Mouse (Mus musculus) liver, embryonic 16.5 days (tissue): ENCODE data around the gene Ttll5. TPM values are rescaled to one million over a fixed set of nuclear protein-coding genes. Genes with fewer than 3 reads are reported as not detected.

ENCODE experiments used
- ATAC-seq: fragments of 200-750 bp; cut with Nextera tagmentation; 2 replicates; pipeline ENCODE4 v1.8.0; 2017; ENCODE audit warnings: low read depth, mild to moderate bottlenecking, moderate number of reproducible peaks, moderate library complexity
- H3K27ac ChIP-seq: fragments of 300-500 bp; sonication (generic); 2 replicates; pipeline ENCODE4 v1.5.1; 2014; ENCODE audit warnings: mild to moderate bottlenecking, low read length
- H3K27me3 ChIP-seq: fragments of 300-500 bp; sonication (generic); 2 replicates; pipeline ENCODE4 v1.6.1; 2014; ENCODE audit warnings: low read depth, low read length, mixed read lengths; ENCODE audit not compliant: control insufficient read depth, insufficient read depth
- H3K36me3 ChIP-seq: fragments of 300-500 bp; sonication (generic); 2 replicates; pipeline ENCODE4 v1.6.1; 2014; ENCODE audit warnings: mild to moderate bottlenecking; ENCODE audit not compliant: control insufficient read depth, insufficient read depth
- H3K4me1 ChIP-seq: fragments of 300-500 bp; sonication (generic); 2 replicates; pipeline ENCODE4 v1.6.1; 2014; ENCODE audit warnings: low read depth, low read length, mixed read lengths; ENCODE audit not compliant: control insufficient read depth
- H3K4me2 ChIP-seq: fragments of 300-500 bp; sonication (generic); 2 replicates; pipeline ENCODE4 v1.6.1; 2014; ENCODE audit warnings: low read depth, low read length, mixed read lengths
- H3K4me3 ChIP-seq: fragments of 300-500 bp; sonication (generic); 2 replicates; pipeline ENCODE4 v1.5.1; 2014; ENCODE audit warnings: low read depth, mild to moderate bottlenecking, low read length
- H3K9ac ChIP-seq: fragments of 300-500 bp; sonication (generic); 2 replicates; pipeline ENCODE4 v1.6.1; 2014; ENCODE audit warnings: low read depth, low read length
- H3K9me3 ChIP-seq: fragments of 300-500 bp; sonication (generic); replicated peaks from 2 replicates; pipeline ENCODE4 v1.6.1; 2016; ENCODE audit warnings: low read length; ENCODE audit not compliant: control insufficient read depth
- WGBS: fragments of 180-500 bp; shearing (Covaris S2); extraction: QIAGEN DNeasy Blood & Tissue Kit; methylation state at CpG from one replicate; pipeline ENCODE4 v1.1.7; 2014; ENCODE audit not compliant: insufficient replicate concordance; 5-methylcytosine and 5-hydroxymethylcytosine counted together
- polyA plus RNA-seq: library from polyadenylated mRNA; unstranded; fragments of >200 nt; fragmentation: Nextera tagmentation; extraction: Ambion mirVana; gene quantifications from 2 replicates; pipeline ENCODE4 v1.2.1, GENCODE M21; 2015

Ttll5 gene
- polyA plus RNA-seq, 1 experiment from 2014 or later = 6.0 TPM

- no peak overlapping the region for H3K4me3 ChIP-seq
- H3K36me3 ChIP-seq = no peaks in the 10 kb centered on the region
- no peak overlapping the region for H3K4me2 ChIP-seq
- no peak for ATAC-seq
- WGBS = 54% methylated on average over 1 of the region's 1 CpGs
- H3K9ac ChIP-seq = no peak overlapping the region
- no peak overlapping the region for H3K27ac ChIP-seq
- H3K27me3 ChIP-seq = no peaks in the 10 kb centered on the region
- H3K9me3 ChIP-seq = no peaks in the 10 kb centered on the region
- no peaks in the 10 kb centered on the region for H3K4me1 ChIP-seq
These were observed 28.9 kb upstream of the Ttll5 start for GRCm38 (mm10) chr12:85795551-85795950.

GRCm38 (mm10) chr12:85800031-85800430, 24.4 kb upstream of the Ttll5 start:
- Histone ChIP-seq H3K4me1 (no peaks in the 10 kb centered on the region), H3K9me3 (no peaks in the 10 kb centered on the region), H3K27ac (no peak overlapping the region), H3K27me3 (no peaks in the 10 kb centered on the region), H3K36me3 (no peaks in the 10 kb centered on the region), H3K4me3 (no peak overlapping the region), H3K4me2 (no peak overlapping the region), H3K9ac (no peak overlapping the region)
- no peak for ATAC-seq
- WGBS = 62% methylated on average over 9 of the region's 9 CpGs

- no peaks in the 10 kb centered on the region for H3K27me3 ChIP-seq
- H3K36me3 ChIP-seq = no peaks in the 10 kb centered on the region; the same call in 1 of the 2 replicates
- 46% methylated on average over 6 of the region's 6 CpGs for WGBS
- peak overlapping the region; percentile 18; the same call in 1 of the 2 replicates for H3K27ac ChIP-seq
- no peak overlapping the region for H3K9ac ChIP-seq
- H3K4me3 ChIP-seq = no peak overlapping the region
- peak; percentile 78 for ATAC-seq
- no peak overlapping the region for H3K4me2 ChIP-seq
- H3K9me3 ChIP-seq = no peaks in the 10 kb centered on the region
- no peaks in the 10 kb centered on the region for H3K4me1 ChIP-seq
These were observed 14.7 kb upstream of the Ttll5 start for GRCm38 (mm10) chr12:85809726-85810125.

- Histone ChIP-seq H3K9me3 (no peaks in the 10 kb centered on the region), H3K27me3 (no peaks in the 10 kb centered on the region), H3K36me3 (peaks cover 6% of the 10 kb centered on the region), H3K4me1 (no peaks in the 10 kb centered on the region), H3K4me3 (no peak overlapping the region), H3K9ac (no peak overlapping the region), H3K4me2 (no peak overlapping the region), H3K27ac (no peak overlapping the region)
- ATAC-seq = no peak
These were observed 13.5 kb upstream of the Ttll5 start for GRCm38 (mm10) chr12:85810959-85811358.

GRCm38 (mm10) chr12:85811676-85812075, 12.8 kb upstream of the Ttll5 start:
- Histone ChIP-seq H3K27ac (no peak overlapping the region), H3K4me3 (no peak overlapping the region), H3K9me3 (no peaks in the 10 kb centered on the region), H3K9ac (no peak overlapping the region), H3K27me3 (no peaks in the 10 kb centered on the region), H3K4me2 (no peak overlapping the region), H3K4me1 (no peaks in the 10 kb centered on the region), H3K36me3 (peaks cover 6% of the 10 kb centered on the region)
- 89% methylated on average over 4 of the region's 4 CpGs for WGBS
- ATAC-seq = no peak

GRCm38 (mm10) chr12:85813599-85813998, 10.9 kb upstream of the Ttll5 start:
- H3K27ac ChIP-seq = no peak overlapping the region
- no peaks in the 10 kb centered on the region for H3K9me3 ChIP-seq
- H3K9ac ChIP-seq = no peak overlapping the region
- no peak overlapping the region for H3K4me2 ChIP-seq
- no peaks in the 10 kb centered on the region for H3K27me3 ChIP-seq
- H3K4me3 ChIP-seq = no peak overlapping the region
- H3K36me3 ChIP-seq = peaks cover 6% of the 10 kb centered on the region
- 71% methylated on average over 2 of the region's 2 CpGs for WGBS
- ATAC-seq = peak; percentile 79
- no peaks in the 10 kb centered on the region for H3K4me1 ChIP-seq

GRCm38 (mm10) chr12:85822051-85822450, 2.4 kb upstream of the Ttll5 start:
- Histone ChIP-seq H3K9me3 (no peaks in the 10 kb centered on the region), H3K4me2 (no peak overlapping the region), H3K4me3 (no peak overlapping the region), H3K27ac (no peak overlapping the region), H3K9ac (no peak overlapping the region), H3K4me1 (peaks cover 18% of the 10 kb centered on the region), H3K27me3 (no peaks in the 10 kb centered on the region), H3K36me3 (peaks cover 5% of the 10 kb centered on the region; the same call in 1 of the 2 replicates)
- no peak for ATAC-seq
- 70% methylated on average over 9 of the region's 9 CpGs for WGBS

- Histone ChIP-seq H3K27ac (peak overlapping the region; percentile 98), H3K9me3 (no peaks in the 10 kb centered on the region), H3K4me1 (peaks cover 18% of the 10 kb centered on the region), H3K4me2 (peak overlapping the region; percentile 91), H3K27me3 (no peaks in the 10 kb centered on the region), H3K4me3 (peak overlapping the region; percentile 82), H3K36me3 (peaks cover 5% of the 10 kb centered on the region; the same call in 1 of the 2 replicates), H3K9ac (peak overlapping the region; percentile 86)
- ATAC-seq = no peak
- 7% methylated on average over 8 of the region's 8 CpGs for WGBS
These were observed 902 bp downstream of the Ttll5 start for GRCm38 (mm10) chr12:85825361-85825760.

GRCm38 (mm10) chr12:85825822-85826221, 1.4 kb downstream of the Ttll5 start:
- 36% methylated on average over 2 of the region's 2 CpGs for WGBS
- ATAC-seq = no peak
- Histone ChIP-seq H3K27ac (no peak overlapping the region), H3K4me1 (peaks cover 18% of the 10 kb centered on the region), H3K4me2 (peak overlapping the region; percentile 91), H3K4me3 (peak overlapping the region; percentile 29), H3K27me3 (no peaks in the 10 kb centered on the region), H3K9me3 (no peaks in the 10 kb centered on the region), H3K9ac (no peak overlapping the region), H3K36me3 (peaks cover 5% of the 10 kb centered on the region; the same call in 1 of the 2 replicates)
